Mouse (Mus musculus): ENCODE measurements around the gene Ptrh2. TPM values are rescaled to one million over a fixed set of nuclear protein-coding genes. Genes with fewer than 3 reads are reported as not detected.

The Ptrh2 gene
- polyA plus RNA-seq, 1 experiment from 2014 or later, result 28.9 TPM

- no peaks in the 10 kb centered on the region for H3K9me3 ChIP-seq
- H3K4me2 ChIP-seq, result no peak overlapping the region
- 23% methylated on average over 3 of the region's 3 CpGs for WGBS
- H3K27ac ChIP-seq, result peak overlapping the region; percentile 51; the same call in 1 of the 2 replicates
- H3K4me1 ChIP-seq, result no peaks in the 10 kb centered on the region
- H3K4me3 ChIP-seq, result no peak overlapping the region
- no peaks in the 10 kb centered on the region; the same call in 1 of the 2 replicates for H3K36me3 ChIP-seq
- H3K9ac ChIP-seq, result no peak overlapping the region
- no peak for ATAC-seq (ENCODE audit: insufficient number of reproducible peaks, low FRiP score, low TSS enrichment, low read depth)
- no peaks in the 10 kb centered on the region for H3K27me3 ChIP-seq
Observed at GRCm38 (mm10) chr11:86653446-86653845, 30.3 kb upstream of the Ptrh2 start.

- Histone ChIP-seq H3K36me3 (no peaks in the 10 kb centered on the region; the same call in 1 of the 2 replicates), H3K4me2 (no peak overlapping the region), H3K9ac (no peak overlapping the region), H3K27ac (peak overlapping the region; percentile 51; the same call in 1 of the 2 replicates), H3K27me3 (no peaks in the 10 kb centered on the region), H3K4me3 (no peak overlapping the region), H3K4me1 (no peaks in the 10 kb centered on the region), H3K9me3 (no peaks in the 10 kb centered on the region)
- 72% methylated on average over 4 of the region's 4 CpGs for WGBS
- no peak for ATAC-seq (ENCODE audit: insufficient number of reproducible peaks, low FRiP score, low TSS enrichment, low read depth)
Observed at GRCm38 (mm10) chr11:86654096-86654495, 29.7 kb upstream of the Ptrh2 start.

GRCm38 (mm10) chr11:86655671-86656070 is 28.1 kb upstream of the Ptrh2 start:
- Histone ChIP-seq H3K27ac (no peak overlapping the region), H3K4me3 (no peak overlapping the region), H3K9ac (no peak overlapping the region), H3K9me3 (no peaks in the 10 kb centered on the region), H3K27me3 (no peaks in the 10 kb centered on the region), H3K4me2 (no peak overlapping the region), H3K36me3 (peaks cover 3% of the 10 kb centered on the region; the same call in 1 of the 2 replicates), H3K4me1 (no peaks in the 10 kb centered on the region)
- WGBS, result 44% methylated on average over 1 of the region's 1 CpGs
- no peak for ATAC-seq (ENCODE audit: insufficient number of reproducible peaks, low FRiP score, low TSS enrichment, low read depth)

GRCm38 (mm10) chr11:86656849-86657567 is 26.8 kb upstream of the Ptrh2 start:
- no peak for ATAC-seq (ENCODE audit: insufficient number of reproducible peaks, low FRiP score, low TSS enrichment, low read depth)
- no peaks in the 10 kb centered on the region for H3K4me1 ChIP-seq
- no peak overlapping the region for H3K27ac ChIP-seq
- H3K9ac ChIP-seq, result no peak overlapping the region
- no peaks in the 10 kb centered on the region for H3K27me3 ChIP-seq
- WGBS, result 74% methylated on average over 4 of the region's 4 CpGs
- H3K4me3 ChIP-seq, result no peak overlapping the region
- no peaks in the 10 kb centered on the region for H3K9me3 ChIP-seq
- peaks cover 13% of the 10 kb centered on the region; the same call in 1 of the 2 replicates for H3K36me3 ChIP-seq
- H3K4me2 ChIP-seq, result no peak overlapping the region

GRCm38 (mm10) chr11:86657863-86658262 is 25.9 kb upstream of the Ptrh2 start:
- Histone ChIP-seq H3K9me3 (no peaks in the 10 kb centered on the region), H3K27me3 (no peaks in the 10 kb centered on the region), H3K4me1 (no peaks in the 10 kb centered on the region), H3K4me3 (no peak overlapping the region), H3K36me3 (peaks cover 17% of the 10 kb centered on the region; the same call in 1 of the 2 replicates), H3K27ac (no peak overlapping the region), H3K9ac (no peak overlapping the region), H3K4me2 (no peak overlapping the region)
- no peak for ATAC-seq (ENCODE audit: insufficient number of reproducible peaks, low FRiP score, low TSS enrichment, low read depth)

GRCm38 (mm10) chr11:86662986-86663895 is 20.5 kb upstream of the Ptrh2 start:
- no peak for ATAC-seq (ENCODE audit: insufficient number of reproducible peaks, low FRiP score, low TSS enrichment, low read depth)
- no peak overlapping the region for H3K4me2 ChIP-seq
- 92% methylated on average over 8 of the region's 8 CpGs for WGBS
- H3K27ac ChIP-seq, result no peak overlapping the region
- H3K4me1 ChIP-seq, result no peaks in the 10 kb centered on the region
- H3K9ac ChIP-seq, result no peak overlapping the region
- no peaks in the 10 kb centered on the region for H3K9me3 ChIP-seq
- H3K27me3 ChIP-seq, result no peaks in the 10 kb centered on the region
- peaks cover 34% of the 10 kb centered on the region for H3K36me3 ChIP-seq
- no peak overlapping the region for H3K4me3 ChIP-seq

- Histone ChIP-seq H3K27me3 (no peaks in the 10 kb centered on the region), H3K9me3 (no peaks in the 10 kb centered on the region), H3K9ac (no peak overlapping the region), H3K4me2 (no peak overlapping the region), H3K4me1 (no peaks in the 10 kb centered on the region), H3K36me3 (peaks cover 34% of the 10 kb centered on the region), H3K27ac (no peak overlapping the region), H3K4me3 (no peak overlapping the region)
- no peak for ATAC-seq (ENCODE audit: insufficient number of reproducible peaks, low FRiP score, low TSS enrichment, low read depth)
Observed at GRCm38 (mm10) chr11:86663977-86664376, 19.8 kb upstream of the Ptrh2 start.

GRCm38 (mm10) chr11:86664406-86664805 is 19.4 kb upstream of the Ptrh2 start:
- Histone ChIP-seq H3K4me2 (no peak overlapping the region), H3K4me1 (no peaks in the 10 kb centered on the region), H3K4me3 (no peak overlapping the region), H3K27me3 (no peaks in the 10 kb centered on the region), H3K9me3 (no peaks in the 10 kb centered on the region), H3K36me3 (peaks cover 34% of the 10 kb centered on the region), H3K27ac (no peak overlapping the region), H3K9ac (no peak overlapping the region)
- ATAC-seq (ENCODE audit: insufficient number of reproducible peaks, low FRiP score, low TSS enrichment, low read depth), result no peak
- 86% methylated on average over 3 of the region's 3 CpGs for WGBS

GRCm38 (mm10) chr11:86667553-86667952 is 16.2 kb upstream of the Ptrh2 start:
- Histone ChIP-seq H3K36me3 (peaks cover 19% of the 10 kb centered on the region), H3K4me2 (no peak overlapping the region), H3K9me3 (no peaks in the 10 kb centered on the region), H3K9ac (no peak overlapping the region), H3K4me1 (no peaks in the 10 kb centered on the region), H3K27ac (no peak overlapping the region), H3K4me3 (no peak overlapping the region), H3K27me3 (no peaks in the 10 kb centered on the region)
- ATAC-seq (ENCODE audit: insufficient number of reproducible peaks, low FRiP score, low TSS enrichment, low read depth), result no peak
- WGBS, result 94% methylated on average over 2 of the region's 2 CpGs

- no peak overlapping the region for H3K9ac ChIP-seq
- no peak for ATAC-seq (ENCODE audit: insufficient number of reproducible peaks, low FRiP score, low TSS enrichment, low read depth)
- no peak overlapping the region for H3K4me3 ChIP-seq
- 90% methylated on average over 3 of the region's 3 CpGs for WGBS
- no peaks in the 10 kb centered on the region for H3K4me1 ChIP-seq
- no peaks in the 10 kb centered on the region for H3K9me3 ChIP-seq
- no peaks in the 10 kb centered on the region for H3K27me3 ChIP-seq
- no peak overlapping the region for H3K4me2 ChIP-seq
- no peak overlapping the region for H3K27ac ChIP-seq
- H3K36me3 ChIP-seq, result peaks cover 15% of the 10 kb centered on the region
Observed at GRCm38 (mm10) chr11:86668169-86668568, 15.6 kb upstream of the Ptrh2 start.

- H3K9ac ChIP-seq, result no peak overlapping the region
- ATAC-seq (ENCODE audit: insufficient number of reproducible peaks, low FRiP score, low TSS enrichment, low read depth), result no peak
- no peaks in the 10 kb centered on the region for H3K4me1 ChIP-seq
- no peak overlapping the region for H3K27ac ChIP-seq
- no peak overlapping the region for H3K4me2 ChIP-seq
- H3K9me3 ChIP-seq, result no peaks in the 10 kb centered on the region
- H3K36me3 ChIP-seq, result no peaks in the 10 kb centered on the region
- WGBS, result 71% methylated on average over 3 of the region's 3 CpGs
- H3K27me3 ChIP-seq, result no peaks in the 10 kb centered on the region
- no peak overlapping the region for H3K4me3 ChIP-seq
Observed at GRCm38 (mm10) chr11:86671041-86671675, 12.6 kb upstream of the Ptrh2 start.

GRCm38 (mm10) chr11:86672772-86673171 is 11.0 kb upstream of the Ptrh2 start:
- H3K36me3 ChIP-seq, result no peaks in the 10 kb centered on the region
- H3K4me1 ChIP-seq, result no peaks in the 10 kb centered on the region
- no peak for ATAC-seq (ENCODE audit: insufficient number of reproducible peaks, low FRiP score, low TSS enrichment, low read depth)
- no peak overlapping the region for H3K27ac ChIP-seq
- H3K4me2 ChIP-seq, result no peak overlapping the region
- H3K9ac ChIP-seq, result no peak overlapping the region
- WGBS, result 86% methylated on average over 3 of the region's 3 CpGs
- H3K27me3 ChIP-seq, result no peaks in the 10 kb centered on the region
- H3K9me3 ChIP-seq, result no peaks in the 10 kb centered on the region
- H3K4me3 ChIP-seq, result no peak overlapping the region
